Mouse (Mus musculus): ENCODE results near the gene Brwd1. TPM values are rescaled to one million over a fixed set of nuclear protein-coding genes. Genes with fewer than 3 reads are reported as not detected.

Gene Brwd1
- total and polyA plus RNA-seq, 3 experiments, result 4.3 to 8.1 (median 4.4) TPM

DNA sequence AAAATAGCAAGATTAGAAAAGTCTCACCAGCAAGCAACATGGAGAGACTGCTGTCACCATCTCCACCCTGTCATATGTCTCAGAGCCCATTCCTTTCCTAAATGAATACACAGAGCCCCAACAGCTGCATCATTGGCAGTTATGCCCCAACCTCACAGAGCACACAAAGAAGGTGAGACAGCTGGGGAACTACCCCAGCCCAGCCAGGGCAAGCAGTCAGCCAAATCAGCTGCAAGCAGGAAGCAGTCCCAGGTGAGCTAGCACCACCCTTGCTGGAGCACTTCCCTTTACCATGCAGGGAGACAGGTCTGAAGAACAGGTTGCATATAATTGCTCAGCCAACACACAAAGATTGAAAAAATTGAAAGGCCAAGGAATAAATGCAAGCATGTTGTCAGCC lies 3.3 kb upstream of the Brwd1 start:
- Histone ChIP-seq H3K9me3 (replicated peaks; ENCODE audit: low read length) (peaks cover 19% of the 10 kb centered on the region), H3K9ac (ENCODE audit: insufficient read depth, low read depth) (no peak overlapping the region), H3K27me3 (replicated peaks) (peaks cover 82% of the 10 kb centered on the region), H3K27ac (ENCODE audit: insufficient read depth, low read depth) (no peak overlapping the region), H3K4me2 (ENCODE audit: insufficient read depth, low read depth, poor library complexity, severe bottlenecking) (no peak overlapping the region), H3K79me2 (replicated peaks; ENCODE audit: control insufficient read depth, extremely low read depth, insufficient read depth, poor library complexity, severe bottlenecking) (no peaks in the 10 kb centered on the region), H3K36me3 (replicated peaks in 1 of 2; ENCODE audit: control insufficient read depth in 1 of 2, insufficient read depth in 1 of 2, low read length in 1 of 2) (no peaks in the 10 kb centered on the region), H3K4me3 (replicated peaks in 1 of 3; ENCODE audit: low read depth in 2 of 3, low read length in 2 of 3, poor library complexity in 1 of 3) (no peak overlapping the region), H3K4me1 (ENCODE audit: control insufficient read depth in 1 of 2, insufficient read depth in 2 of 2) (peaks cover 0 to 23% of the 10 kb centered on the region in 2 experiments; a peak in 2 of 4 replicates)
- DNase-seq (ENCODE audit: extremely low read depth), result no peak
- in situ Hi-C loops (cut with MboI; ENCODE audit: low pct_ligation_motif_present, low pct_unique_long_range_greater_than_20kb, low sequenced_read_pairs), result no loop called here
- TF ChIP-seq E2F4 (IDR thresholded peaks at IDR 0.05; ENCODE audit: insufficient replicate concordance, low read depth, low read length), result no peak
- TF ChIP-seq SMC3 (IDR thresholded peaks at IDR 0.05; ENCODE audit: low read depth, low read length), result no peak
- TF ChIP-seq RCOR1 (conservative IDR thresholded peaks at IDR 0.05; ENCODE audit: low read depth, low read length), result no peak
- no peak for TF ChIP-seq MEF2A (IDR thresholded peaks at IDR 0.05; ENCODE audit: borderline replicate concordance, low read depth, low read length)
- TF ChIP-seq KAT2A (IDR thresholded peaks at IDR 0.05; ENCODE audit: insufficient replicate concordance, low read length), result no peak
- no peak for TF ChIP-seq IRF4 (IDR thresholded peaks at IDR 0.05; ENCODE audit: low read depth, low read length)
- TF ChIP-seq CHD2 (IDR thresholded peaks at IDR 0.05; ENCODE audit: low read length), result no peak
- TF ChIP-seq ZKSCAN1 (IDR thresholded peaks at IDR 0.05; ENCODE audit: borderline replicate concordance, low read depth, low read length), result no peak
- no peak for TF ChIP-seq NELFE (IDR thresholded peaks at IDR 0.05; ENCODE audit: low read depth, low read length)
- no peak for TF ChIP-seq MAZ (IDR thresholded peaks at IDR 0.05; ENCODE audit: low read depth, low read length)
- no peak for TF ChIP-seq SIN3A (IDR thresholded peaks at IDR 0.05; ENCODE audit: low read length)
- TF ChIP-seq UBTF (IDR thresholded peaks at IDR 0.05; ENCODE audit: low read depth, low read length), result no peak
- TF ChIP-seq MXI1 (IDR thresholded peaks at IDR 0.05; ENCODE audit: low read depth, low read length), result no peak
- dilution Hi-C loops (cut with MboI; ENCODE audit: extremely low pct_ligation_motif_present, extremely low pct_unique_long_range_greater_than_20kb, low sequenced_read_pairs), result no loop called here

DNA sequence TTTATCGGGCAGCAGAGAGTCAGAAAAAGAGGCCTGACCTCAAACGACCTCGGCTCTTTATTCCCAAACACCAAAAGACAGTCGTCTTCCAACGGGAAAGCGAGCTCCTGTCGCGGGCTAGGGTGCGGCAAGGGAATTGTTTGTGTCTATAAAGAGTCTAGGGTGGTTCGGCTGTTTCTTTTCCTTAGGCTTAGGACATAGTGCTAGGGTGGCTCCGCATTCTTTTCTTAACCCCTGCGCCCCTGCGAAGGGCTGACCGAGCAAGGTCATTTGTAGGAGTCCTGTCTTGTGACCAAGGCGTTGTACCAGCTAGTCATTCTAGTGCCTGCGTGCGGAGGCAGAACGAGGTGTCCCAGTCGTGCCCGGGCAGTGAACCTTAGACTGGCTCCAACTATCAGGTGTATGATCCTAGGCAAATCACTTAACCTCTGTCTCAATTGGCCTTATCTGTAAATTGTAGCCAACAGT lies 887 bp upstream of the Brwd1 start:
- H3K4me3 ChIP-seq (replicated peaks in 1 of 3; ENCODE audit: low read depth in 2 of 3, low read length in 2 of 3, poor library complexity in 1 of 3), result no peak overlapping the region
- H3K79me2 ChIP-seq (replicated peaks; ENCODE audit: control insufficient read depth, extremely low read depth, insufficient read depth, poor library complexity, severe bottlenecking), result no peaks in the 10 kb centered on the region
- no peaks in the 10 kb centered on the region for H3K36me3 ChIP-seq (replicated peaks in 1 of 2; ENCODE audit: control insufficient read depth in 1 of 2, insufficient read depth in 1 of 2, low read length in 1 of 2)
- no peak for DNase-seq (ENCODE audit: extremely low read depth)
- H3K4me2 ChIP-seq (ENCODE audit: insufficient read depth, low read depth, poor library complexity, severe bottlenecking), result no peak overlapping the region; the same call in 1 of the 2 replicates
- peaks cover 72% of the 10 kb centered on the region for H3K27me3 ChIP-seq (replicated peaks)
- peaks cover 0 to 23% of the 10 kb centered on the region in 2 experiments; a peak in 2 of 4 replicates for H3K4me1 ChIP-seq (ENCODE audit: control insufficient read depth in 1 of 2, insufficient read depth in 2 of 2)
- H3K9me3 ChIP-seq (replicated peaks; ENCODE audit: low read length), result peaks cover 19% of the 10 kb centered on the region
- no peak overlapping the region for H3K27ac ChIP-seq (ENCODE audit: insufficient read depth, low read depth)
- dilution Hi-C loops (cut with MboI; ENCODE audit: extremely low pct_ligation_motif_present, extremely low pct_unique_long_range_greater_than_20kb, low sequenced_read_pairs), result no loop called here
- no peak for TF ChIP-seq IRF4 (IDR thresholded peaks at IDR 0.05; ENCODE audit: low read depth, low read length)
- TF ChIP-seq MAFK (IDR thresholded peaks at IDR 0.05; ENCODE audit: insufficient replicate concordance, low read length), result no peak
- no peak for TF ChIP-seq UBTF (IDR thresholded peaks at IDR 0.05; ENCODE audit: low read depth, low read length)
- TF ChIP-seq MYC (IDR thresholded peaks at IDR 0.05; ENCODE audit: low read depth, low read length), result no peak
- no peak for TF ChIP-seq GABPA (IDR thresholded peaks at IDR 0.05; ENCODE audit: insufficient replicate concordance, low read depth, low read length)
- no peak overlapping the region for H3K9ac ChIP-seq (ENCODE audit: insufficient read depth, low read depth)
- in situ Hi-C loops (cut with MboI; ENCODE audit: low pct_ligation_motif_present, low pct_unique_long_range_greater_than_20kb, low sequenced_read_pairs), result no loop called here

Measured in CH12.LX (cell line).